Mouse (Mus musculus) limb, embryonic 15.5 days (tissue): Measurements from ENCODE around the gene Mlxip. TPM values are rescaled to one million over a fixed set of nuclear protein-coding genes. Genes with fewer than 3 reads are reported as not detected.

Experiments used
- ATAC-seq: fragments of 200-750 bp; cut with Nextera tagmentation; 2 replicates; pipeline ENCODE4 v1.8.0; 2017; ENCODE audit warnings: low read depth, moderate TSS enrichment; ENCODE audit not compliant: insufficient number of reproducible peaks, low FRiP score, low TSS enrichment
- H3K27ac ChIP-seq: fragments of 300-500 bp; sonication (generic); 2 replicates; pipeline ENCODE4 v1.5.1; 2015; ENCODE audit warnings: moderate library complexity, mild to moderate bottlenecking, inconsistent platforms
- H3K27me3 ChIP-seq: fragments of 300-500 bp; sonication (generic); 2 replicates; pipeline ENCODE4 v1.6.1; 2015; ENCODE audit warnings: inconsistent platforms
- H3K36me3 ChIP-seq: fragments of 300-500 bp; sonication (generic); 2 replicates; pipeline ENCODE4 v1.6.1; 2015; ENCODE audit warnings: inconsistent platforms
- H3K4me1 ChIP-seq: fragments of 300-500 bp; sonication (generic); 2 replicates; pipeline ENCODE4 v1.6.1; 2015; ENCODE audit warnings: inconsistent platforms
- H3K4me2 ChIP-seq: fragments of 300-500 bp; sonication (generic); 2 replicates; pipeline ENCODE4 v1.6.1; 2015; ENCODE audit warnings: mild to moderate bottlenecking, inconsistent platforms
- H3K4me3 ChIP-seq: fragments of 300-500 bp; sonication (generic); 2 replicates; pipeline ENCODE4 v1.5.1; 2015; ENCODE audit warnings: mild to moderate bottlenecking, inconsistent platforms
- H3K9ac ChIP-seq: fragments of 300-500 bp; sonication (generic); 2 replicates; pipeline ENCODE4 v1.6.1; 2015; ENCODE audit warnings: inconsistent platforms
- H3K9me3 ChIP-seq: fragments of 300-500 bp; sonication (generic); 2 replicates; pipeline ENCODE4 v1.6.1; 2016; ENCODE audit warnings: inconsistent platforms
- WGBS: fragments of 180-500 bp; shearing (Covaris S2); methylation state at CpG from one replicate; pipeline ENCODE4 v1.1.7; 2015; 5-methylcytosine and 5-hydroxymethylcytosine counted together
- polyA plus RNA-seq: library from polyadenylated mRNA; unstranded; fragments of >200 nt; fragmentation: Nextera tagmentation; extraction: Ambion mirVana; gene quantifications from 2 replicates; pipeline ENCODE4 v1.2.1, GENCODE M21; 2015

Gene Mlxip
- polyA plus RNA-seq, 1 experiment from 2014 or later, result 13.7 TPM

GRCm38 (mm10) chr5:123489935-123490334 is 95.3 kb downstream of the Mlxip start:
- ATAC-seq, result no peak
- H3K9ac ChIP-seq, result no peak overlapping the region
- H3K4me1 ChIP-seq, result peaks cover 7% of the 10 kb centered on the region
- H3K4me2 ChIP-seq, result no peak overlapping the region
- no peaks in the 10 kb centered on the region for H3K9me3 ChIP-seq
- H3K27ac ChIP-seq, result no peak overlapping the region
- no peaks in the 10 kb centered on the region for H3K36me3 ChIP-seq
- no peaks in the 10 kb centered on the region for H3K27me3 ChIP-seq
- no peak overlapping the region for H3K4me3 ChIP-seq
- WGBS, result 38% methylated on average over 9 of the region's 9 CpGs

GRCm38 (mm10) chr5:123499717-123500116 is 105.1 kb downstream of the Mlxip start:
- Histone ChIP-seq H3K4me1 (peaks cover 18% of the 10 kb centered on the region), H3K9me3 (no peaks in the 10 kb centered on the region), H3K9ac (no peak overlapping the region), H3K36me3 (no peaks in the 10 kb centered on the region), H3K27me3 (peaks cover 10% of the 10 kb centered on the region), H3K27ac (no peak overlapping the region), H3K4me3 (no peak overlapping the region), H3K4me2 (no peak overlapping the region)
- no peak for ATAC-seq
- 46% methylated on average over 4 of the region's 4 CpGs for WGBS

GRCm38 (mm10) chr5:123501973-123502372 is 107.4 kb downstream of the Mlxip start:
- no peak for ATAC-seq
- H3K4me1 ChIP-seq, result peaks cover 13% of the 10 kb centered on the region
- H3K27ac ChIP-seq, result no peak overlapping the region
- H3K4me2 ChIP-seq, result no peak overlapping the region
- no peaks in the 10 kb centered on the region for H3K9me3 ChIP-seq
- H3K9ac ChIP-seq, result no peak overlapping the region
- no peaks in the 10 kb centered on the region for H3K36me3 ChIP-seq
- 69% methylated on average over 4 of the region's 4 CpGs for WGBS
- H3K4me3 ChIP-seq, result no peak overlapping the region
- H3K27me3 ChIP-seq, result peaks cover 14% of the 10 kb centered on the region

Other genes with a start within 250 kb of the Mlxip start
- gene Psmd9, start 225.4 kb upstream of the Mlxip start, polyA plus RNA-seq, result 88.2 and 93.3 TPM in 2 replicates
- not detected in 2 replicates for gene Hpd, start 212.1 kb upstream of the Mlxip start, polyA plus RNA-seq
- gene Wdr66, start 142.7 kb upstream of the Mlxip start, polyA plus RNA-seq, result 0.23 and 0.87 TPM in 2 replicates
- gene Bcl7a, start 51.0 kb upstream of the Mlxip start, polyA plus RNA-seq, result 20.4 and 22.3 TPM in 2 replicates
- gene Lrrc43, start 94.5 kb downstream of the Mlxip start, polyA plus RNA-seq, result not detected in 2 replicates
- gene Il31, start 94.7 kb downstream of the Mlxip start, polyA plus RNA-seq, result not detected in 2 replicates
- 0.12 and 0.58 TPM in 2 replicates for gene B3gnt4, start 115.7 kb downstream of the Mlxip start, polyA plus RNA-seq
- gene Diablo, start 129.4 kb downstream of the Mlxip start, polyA plus RNA-seq, result 95.4 and 99.4 TPM in 2 replicates
- 0.44 and 0.46 TPM in 2 replicates for gene Gm49027, start 130.7 kb downstream of the Mlxip start, polyA plus RNA-seq
- gene Vps33a, start 178.2 kb downstream of the Mlxip start, polyA plus RNA-seq, result 25.7 and 29.7 TPM in 2 replicates